Mouse (Mus musculus) gonadal fat pad, adult 2 months (tissue): Measurements from ENCODE around the gene Steap3. TPM values are rescaled to one million over a fixed set of nuclear protein-coding genes. Genes with fewer than 3 reads are reported as not detected.

Source experiments
- DNase-seq: peaks from one replicate; pipeline ENCODE4 v3.0.0-alpha.2; 2012; ENCODE audit warnings: low read depth
- polyA plus RNA-seq: library from polyadenylated mRNA; depleted of rRNA; stranded (reverse); fragments of >200 nt; gene quantifications from 2 replicates; pipeline ENCODE4 v1.2.3, GENCODE M21; 2012

The Steap3 gene
- polyA plus RNA-seq, 1 experiment: 82.3 TPM

DNA sequence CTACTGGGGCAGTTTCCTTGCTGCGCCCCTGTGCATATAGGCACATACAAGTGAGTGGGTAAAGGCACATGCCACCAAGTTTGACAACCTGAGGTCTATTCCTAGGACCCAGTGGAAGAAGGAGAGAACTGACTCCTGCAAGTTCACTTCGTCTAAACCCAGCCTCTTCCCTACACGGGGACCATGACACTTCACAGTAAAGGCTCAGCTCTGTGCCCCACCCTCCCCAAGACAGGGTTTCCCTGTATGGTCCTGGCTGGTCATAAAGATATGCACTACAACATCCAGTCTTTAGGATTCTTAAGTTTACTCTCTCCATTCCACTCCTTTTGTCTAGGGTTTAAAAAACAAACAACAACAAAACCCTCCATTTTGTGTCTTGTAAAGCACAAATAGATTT is 21.9 kb downstream of the Steap3 start:
- no peak for DNase-seq

GRCm38 (mm10) chr1:120249842-120250241 is 22.7 kb downstream of the Steap3 start:
- DNase-seq: no peak

GRCm38 (mm10) chr1:120248156-120248555 is 24.3 kb downstream of the Steap3 start:
- DNase-seq: no peak

DNA sequence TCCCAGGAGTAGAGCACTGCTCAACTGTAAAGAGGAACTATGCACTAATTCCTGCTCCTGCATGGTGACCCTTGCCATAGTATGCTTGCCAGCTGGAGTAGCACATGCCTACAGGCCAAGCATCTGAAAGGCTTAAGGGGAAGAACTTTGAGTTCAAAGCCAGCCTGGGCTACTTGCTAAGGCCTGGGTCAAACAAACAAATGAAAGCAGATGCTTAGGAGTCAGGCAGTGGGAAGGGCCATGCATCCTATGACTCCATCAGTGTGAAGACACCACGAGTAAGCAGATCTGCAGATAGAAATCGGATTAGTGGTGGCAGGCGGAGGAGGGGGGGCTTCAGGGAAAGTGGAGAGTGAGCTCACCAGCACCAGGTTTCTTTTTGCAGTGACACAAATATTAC is 25.2 kb downstream of the Steap3 start:
- DNase-seq: no peak

- DNase-seq: no peak
Measured at GRCm38 (mm10) chr1:120246946-120247345, 25.6 kb downstream of the Steap3 start.

DNA sequence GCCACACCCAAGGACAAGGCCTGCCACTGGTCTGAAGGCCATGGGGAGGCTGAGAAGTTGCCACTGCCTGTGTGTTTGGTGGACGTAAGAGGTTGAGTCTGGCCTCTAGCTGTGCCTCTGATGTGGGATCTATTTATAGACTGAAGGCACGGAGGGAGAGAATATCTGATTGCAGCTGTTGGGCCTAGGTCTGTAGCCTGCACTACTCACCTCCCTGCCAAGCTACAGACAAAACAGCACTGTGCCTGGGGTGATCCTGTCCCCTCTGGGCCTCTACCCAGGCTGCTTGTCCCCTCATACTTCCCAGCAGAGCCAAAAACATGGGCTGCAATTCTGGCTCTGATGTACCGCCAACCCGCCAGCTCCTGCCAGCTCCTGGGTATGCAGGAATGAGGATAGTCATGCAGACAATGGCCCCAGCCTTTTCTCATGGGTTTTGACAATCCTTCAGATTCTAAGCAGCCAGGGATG is 26.8 kb downstream of the Steap3 start:
- no peak for DNase-seq

DNA sequence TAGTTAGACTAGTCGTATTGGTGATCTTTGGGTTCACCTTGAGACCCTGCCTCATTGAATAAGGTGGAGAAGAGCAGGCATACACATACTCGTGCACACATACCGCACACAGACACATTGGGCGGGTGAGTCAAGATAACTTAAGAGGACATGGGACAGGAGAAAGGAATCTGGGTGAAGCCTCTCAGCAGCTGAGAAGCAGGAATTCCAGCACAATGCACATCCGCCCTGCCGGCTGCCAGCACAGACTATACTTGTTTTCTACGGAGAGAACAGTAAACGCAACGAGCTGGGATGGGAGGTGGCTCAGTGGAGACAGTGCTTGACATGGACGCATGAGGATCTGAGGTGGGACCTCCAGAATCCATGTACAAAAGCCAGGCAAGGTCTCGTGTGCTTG is 27.9 kb downstream of the Steap3 start:
- DNase-seq: no peak

GRCm38 (mm10) chr1:120243987-120244386 is 28.5 kb downstream of the Steap3 start:
- no peak for DNase-seq

- no peak for DNase-seq
Measured at GRCm38 (mm10) chr1:120237068-120237467, 35.4 kb downstream of the Steap3 start.

DNA sequence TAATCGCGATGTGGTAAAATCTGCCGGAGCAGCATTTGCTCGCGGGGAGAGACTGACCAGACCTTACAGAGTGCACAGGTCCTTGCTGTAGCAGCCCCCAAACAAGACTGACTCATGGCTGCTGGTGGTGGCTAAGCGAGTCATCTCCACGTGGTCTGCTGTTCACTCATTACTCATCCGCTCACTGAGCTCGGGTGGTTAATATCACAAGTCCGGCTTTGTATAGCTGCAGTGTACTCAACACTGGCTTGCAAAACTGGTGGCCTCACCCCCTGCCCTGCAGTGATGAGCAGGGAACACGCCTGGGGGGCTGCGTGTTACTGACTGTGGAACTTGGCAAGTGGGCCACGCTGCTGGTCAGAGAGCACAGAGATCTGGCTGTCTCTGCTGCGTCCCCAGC is 36.1 kb downstream of the Steap3 start:
- no peak for DNase-seq

DNA sequence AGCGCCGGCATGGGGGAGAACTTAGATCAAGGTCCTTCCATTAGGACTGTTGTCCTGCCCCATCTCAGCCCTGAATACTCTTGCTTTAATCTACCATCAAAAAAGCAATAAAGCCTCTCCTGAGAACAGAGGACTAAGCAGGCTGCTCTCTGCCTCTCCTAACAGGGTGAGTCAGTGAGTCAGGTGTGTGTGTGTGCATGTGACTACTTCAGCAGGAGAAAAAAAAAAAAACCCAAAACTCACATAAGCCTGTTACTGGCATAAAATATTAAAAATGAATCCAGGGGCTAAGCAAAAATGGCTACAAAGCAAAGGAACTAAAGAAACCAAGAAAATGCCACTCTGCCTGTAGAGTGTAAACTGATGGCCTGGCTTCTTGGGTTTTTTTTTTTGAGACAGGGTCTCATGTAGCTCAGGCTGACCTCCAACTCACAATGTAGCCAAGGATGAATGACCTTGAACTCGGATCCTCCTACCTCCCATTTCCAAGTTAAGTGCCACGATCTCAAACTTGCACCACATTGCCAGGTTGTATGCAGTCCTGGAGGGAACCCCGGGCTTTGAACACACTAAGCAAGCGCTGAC is 36.8 kb downstream of the Steap3 start:
- DNase-seq: no peak

DNA sequence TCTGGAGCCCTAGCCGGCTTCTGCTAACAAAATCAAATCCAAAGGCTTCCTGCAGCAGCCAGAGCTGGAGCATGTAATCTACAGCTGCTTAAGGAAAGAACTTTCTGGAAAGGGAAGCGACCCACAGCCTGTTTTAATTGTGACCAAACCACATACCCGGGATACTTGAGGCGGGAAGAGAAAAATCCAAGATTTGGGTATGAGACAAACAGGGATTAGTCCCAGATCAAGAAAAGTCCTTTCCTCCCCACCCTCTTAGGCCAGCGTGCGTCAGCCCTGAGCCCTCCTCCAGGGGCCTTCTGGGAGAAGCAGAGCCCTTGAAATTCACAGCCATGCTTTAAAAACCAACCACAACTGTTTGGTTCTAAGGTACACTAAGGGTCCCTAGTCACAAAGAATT is 40.3 kb downstream of the Steap3 start:
- DNase-seq: no peak

DNA sequence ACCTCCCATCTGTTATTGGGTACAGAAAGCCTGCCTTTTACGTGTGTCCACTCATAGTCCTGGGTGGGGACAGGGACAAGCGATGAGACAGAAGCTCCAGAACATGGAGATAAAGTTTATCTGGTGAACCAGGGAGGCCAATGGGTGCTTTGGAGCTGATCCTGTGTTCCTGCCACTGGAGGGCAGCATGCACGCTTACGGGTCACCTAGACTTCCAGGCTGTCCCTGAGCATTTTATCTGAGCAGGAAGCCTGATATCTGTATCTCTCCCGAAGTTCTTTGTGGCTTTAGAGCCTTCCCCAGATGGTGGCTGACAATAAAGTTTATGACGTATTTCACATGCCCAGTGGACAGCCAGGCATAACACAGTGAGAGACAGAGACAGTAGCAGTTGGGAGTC is 41.2 kb downstream of the Steap3 start:
- DNase-seq: no peak

DNA sequence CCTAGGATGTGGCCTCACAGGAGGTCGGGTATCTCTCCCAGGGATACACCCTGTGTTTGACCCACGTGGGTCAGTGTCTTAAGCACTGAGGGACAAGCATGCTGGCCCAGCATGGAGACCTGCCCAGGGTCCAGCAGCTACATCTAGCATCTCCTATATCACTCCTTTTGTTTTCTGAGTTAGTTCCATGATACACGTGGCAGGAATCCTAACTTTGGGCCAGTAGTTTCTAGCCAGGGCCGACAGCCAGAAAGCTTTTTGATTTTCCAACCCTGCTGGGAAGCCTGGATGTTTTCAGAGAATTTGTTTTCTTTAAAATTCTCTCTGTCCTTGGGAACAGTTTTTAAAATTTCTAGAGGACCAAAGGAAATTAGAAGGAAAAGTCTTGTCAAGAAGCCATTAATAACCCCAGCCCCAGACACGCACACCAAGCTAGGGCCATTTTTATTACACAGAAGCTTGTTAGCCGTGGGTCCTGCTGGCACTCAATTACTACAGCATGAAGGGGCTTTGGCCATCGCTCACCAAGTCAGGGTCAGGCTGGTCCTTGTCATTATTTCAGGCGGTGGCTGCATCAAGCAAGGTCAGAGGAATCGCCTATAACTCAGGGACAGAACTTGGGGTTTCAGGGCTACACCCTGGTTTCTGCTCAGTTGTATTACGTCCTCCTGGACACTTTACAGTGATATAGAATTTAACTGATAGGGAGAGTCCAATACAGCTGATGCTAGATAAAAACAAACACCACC is 42.6 kb downstream of the Steap3 start:
- no peak for DNase-seq

DNA sequence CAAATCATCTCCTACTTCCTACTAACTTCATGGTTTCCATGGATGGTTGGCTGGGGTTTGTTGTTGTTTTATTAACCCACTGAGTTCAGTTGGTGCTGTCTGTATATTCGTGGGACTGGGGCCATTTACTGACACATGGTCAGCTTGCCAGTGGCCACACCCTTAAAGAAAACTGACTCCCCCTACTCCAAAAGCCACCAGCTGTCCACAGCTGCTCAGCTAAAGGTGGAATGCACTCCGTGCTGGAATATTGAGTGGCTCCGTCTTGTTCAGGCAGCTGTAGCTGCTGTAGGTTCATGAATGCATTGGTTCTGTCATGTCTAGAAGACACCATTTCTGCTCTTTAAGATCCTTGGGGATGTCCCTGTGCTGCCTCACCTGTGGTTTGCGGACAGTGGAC is 48.9 kb downstream of the Steap3 start:
- DNase-seq: no peak

- DNase-seq: no peak
Measured at GRCm38 (mm10) chr1:120221285-120221684, 51.2 kb downstream of the Steap3 start.

GRCm38 (mm10) chr1:120220841-120221240 is 51.7 kb downstream of the Steap3 start:
- no peak for DNase-seq

GRCm38 (mm10) chr1:120208502-120209230 is 63.8 kb downstream of the Steap3 start:
- no peak for DNase-seq

GRCm38 (mm10) chr1:120207568-120207967 is 64.9 kb downstream of the Steap3 start:
- DNase-seq: no peak

DNA sequence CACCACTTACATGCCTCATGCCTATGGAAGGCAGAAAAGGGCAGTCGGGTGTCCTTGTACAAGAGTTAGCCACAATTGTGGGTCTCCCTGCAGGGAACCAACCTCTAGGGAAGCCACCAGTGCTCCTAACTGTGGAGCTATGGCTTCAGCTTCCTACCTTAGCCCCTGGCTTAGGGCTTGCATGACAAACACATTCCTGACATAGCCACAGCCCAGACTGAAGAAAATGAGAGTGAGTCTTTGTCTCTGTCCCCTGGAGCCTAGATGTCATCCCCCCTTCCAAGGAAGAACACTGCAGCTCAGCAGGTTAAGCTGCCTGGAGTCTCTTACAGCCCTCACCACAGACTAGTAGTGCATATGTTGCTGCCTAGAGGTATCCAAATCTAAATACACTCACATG is 67.7 kb downstream of the Steap3 start:
- DNase-seq: no peak

GRCm38 (mm10) chr1:120203836-120204235 is 68.7 kb downstream of the Steap3 start:
- no peak for DNase-seq

GRCm38 (mm10) chr1:120202542-120202941 is 70.0 kb downstream of the Steap3 start:
- DNase-seq: no peak

DNA sequence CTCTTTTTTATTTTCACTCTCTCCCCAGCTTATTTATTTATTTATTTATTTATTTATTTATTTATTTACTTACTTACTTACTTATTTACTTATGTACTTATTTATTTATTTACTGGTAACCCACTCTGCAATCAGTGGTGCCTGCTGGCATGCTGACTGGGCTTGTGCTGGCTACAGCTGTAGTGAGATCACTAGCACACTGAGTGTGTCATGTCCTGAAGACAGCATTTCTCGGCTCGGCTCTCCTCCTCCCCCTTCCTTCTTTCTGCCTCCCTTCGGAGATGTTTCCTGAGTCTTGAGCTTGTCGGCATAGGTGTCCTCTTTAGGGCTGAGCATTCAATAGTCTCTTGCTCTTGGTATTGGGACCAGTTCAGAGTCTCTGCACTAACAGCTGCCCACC is 73.6 kb downstream of the Steap3 start:
- DNase-seq: no peak
